Mouse (Mus musculus): ENCODE measurements at regions not wholly inside any gene's neighbourhood (a gene's known extent, or its start where the extent isn't known, plus 50 kb on each side); places are given as distances from the start of the nearest gene placed in this dataset.

GRCm38 (mm10) chr10:125725077-125725680 is 240.8 kb upstream of the Lrig3 start:
- intact Hi-C loops (cut with DNase I) = loop anchor here (2.0 to 10.0 kb wide), 3 partner anchors 270 to 606 kb away; no protein-coding TSS in a partner anchor
- DNase-seq = peak; percentile 10 to 24

GRCm38 (mm10) chr10:125725681-125726139 is 240.3 kb upstream of the Lrig3 start:
- intact Hi-C loops (cut with DNase I) = loop anchor here (2.0 to 10.0 kb wide), 3 partner anchors 269 to 605 kb away; no protein-coding TSS in a partner anchor
- no peak for DNase-seq

GRCm38 (mm10) chr10:125726546-125726945 is 239.4 kb upstream of the Lrig3 start:
- intact Hi-C loops (cut with DNase I) = loop anchor here (10.0 kb wide), 2 partner anchors 268 to 398 kb away; no protein-coding TSS in a partner anchor
- DNase-seq = no peak

- DNase-seq = no peak
- intact Hi-C loops (cut with DNase I) = no loop called here
These were observed 230.0 kb upstream of the Lrig3 start for GRCm38 (mm10) chr10:125735744-125736494.

- intact Hi-C loops (cut with DNase I) = no loop called here
- DNase-seq = no peak
These were observed 222.8 kb upstream of the Lrig3 start for GRCm38 (mm10) chr10:125743181-125743580.

- intact Hi-C loops (cut with DNase I) = no loop called here
- no peak for DNase-seq
These were observed 216.9 kb upstream of the Lrig3 start for GRCm38 (mm10) chr10:125749031-125749585.

GRCm38 (mm10) chr10:125752506-125753218 is 213.3 kb upstream of the Lrig3 start:
- intact Hi-C loops (cut with DNase I) = no loop called here
- DNase-seq = no peak

GRCm38 (mm10) chr10:125759171-125759570 is 206.8 kb upstream of the Lrig3 start:
- intact Hi-C loops (cut with DNase I) = no loop called here
- DNase-seq = no peak

GRCm38 (mm10) chr10:125762367-125763068 is 203.4 kb upstream of the Lrig3 start:
- no peak for DNase-seq
- intact Hi-C loops (cut with DNase I) = no loop called here

- DNase-seq = no peak
These were observed 201.4 kb upstream of the Lrig3 start for GRCm38 (mm10) chr10:125764402-125765102.

GRCm38 (mm10) chr10:125765103-125765820 is 200.7 kb upstream of the Lrig3 start:
- intact Hi-C loops (cut with DNase I) = no loop called here
- DNase-seq = no peak

More at GRCm38 (mm10) chr10:125764402-125765102, 201.4 kb upstream of the Lrig3 start:
- intact Hi-C loops (cut with DNase I) = no loop called here

GRCm38 (mm10) chr10:125768281-125768680 is 197.7 kb upstream of the Lrig3 start:
- intact Hi-C loops (cut with DNase I) = no loop called here
- no peak for DNase-seq

- intact Hi-C loops (cut with DNase I) = no loop called here
- DNase-seq = no peak
These were observed 192.4 kb upstream of the Lrig3 start for GRCm38 (mm10) chr10:125773541-125773940.

- intact Hi-C loops (cut with DNase I) = loop anchor here (10.0 kb wide), 1 partner anchor 212 kb away; no protein-coding TSS in a partner anchor
- no peak for DNase-seq
These were observed 183.5 kb upstream of the Lrig3 start for GRCm38 (mm10) chr10:125782486-125782885.

- intact Hi-C loops (cut with DNase I) = loop anchor here (5.0 to 10.0 kb wide), 2 partner anchors 210 to 542 kb away; no protein-coding TSS in a partner anchor
- no peak for DNase-seq
These were observed 181.1 kb upstream of the Lrig3 start for GRCm38 (mm10) chr10:125784896-125785295.

GRCm38 (mm10) chr10:125785448-125786196 is 180.3 kb upstream of the Lrig3 start:
- no peak for DNase-seq
- intact Hi-C loops (cut with DNase I) = loop anchor here (5.0 to 10.0 kb wide), 2 partner anchors 209 to 542 kb away; no protein-coding TSS in a partner anchor

- no peak for DNase-seq
These were observed 179.6 kb upstream of the Lrig3 start for GRCm38 (mm10) chr10:125786197-125786879.

More at GRCm38 (mm10) chr10:125786197-125786879, 179.6 kb upstream of the Lrig3 start:
- intact Hi-C loops (cut with DNase I) = loop anchor here (5.0 to 10.0 kb wide), 2 partner anchors 208 to 541 kb away; no protein-coding TSS in a partner anchor
